Mouse (Mus musculus): ENCODE measurements around the gene Hist1h4j. TPM values are rescaled to one million over a fixed set of nuclear protein-coding genes. Genes with fewer than 3 reads are reported as not detected.
"Not testable (repeated sequence)": the region's sequence is repeated elsewhere in the genome, so short reads cannot be mapped to it uniquely, and the experiment has no call there.

The Hist1h4j gene
- polyA plus RNA-seq, 1 experiment from 2014 or later = 0.37 TPM

GRCm38 (mm10) chr13:21778814-21779766 lies 44.2 kb downstream of the Hist1h4j start:
- no peaks in the 10 kb centered on the region for H3K36me3 ChIP-seq (ENCODE audit: control insufficient read depth, insufficient read depth, low read length)
- no peaks in the 10 kb centered on the region for H3K9me3 ChIP-seq (ENCODE audit: control insufficient read depth, low read length)
- H3K4me1 ChIP-seq (ENCODE audit: control insufficient read depth, insufficient read depth, low read length) = peaks cover 19% of the 10 kb centered on the region
- peak overlapping the region; percentile 37 for H3K4me3 ChIP-seq (ENCODE audit: low read depth, low read length)
- peak; percentile 95 for ATAC-seq (ENCODE audit: low read depth)
- no peaks in the 10 kb centered on the region for H3K27me3 ChIP-seq (ENCODE audit: control insufficient read depth, insufficient read depth, low read length)
- WGBS = 4% methylated on average over 33 of the region's 33 CpGs
- H3K4me2 ChIP-seq (ENCODE audit: low read depth, low read length) = peak overlapping the region; percentile 70
- peak overlapping the region; percentile 49; the same call in 1 of the 2 replicates for H3K27ac ChIP-seq (ENCODE audit: low read depth, low read length)
- H3K9ac ChIP-seq (replicated peaks; ENCODE audit: low read depth, low read length) = peak overlapping the region; percentile 41

GRCm38 (mm10) chr13:21779767-21780731 lies 45.2 kb downstream of the Hist1h4j start, which contains the start of gene Hist1h1b:
Gene Hist1h1b, minus strand, starts transcription at chr13:21780625.
- peak within 1 kb of the TSS; percentile 39 for H3K9ac ChIP-seq (replicated peaks; ENCODE audit: low read depth, low read length)
- H3K4me3 ChIP-seq (ENCODE audit: low read depth, low read length) = peak within 1 kb of the TSS; percentile 37
- ATAC-seq (ENCODE audit: low read depth) = no peak
- H3K4me1 ChIP-seq (ENCODE audit: control insufficient read depth, insufficient read depth, low read length) = peaks cover 19% of the 10 kb centered on the region
- H3K27me3 ChIP-seq (ENCODE audit: control insufficient read depth, insufficient read depth, low read length) = no peaks in the 10 kb centered on the region
- H3K9me3 ChIP-seq (ENCODE audit: control insufficient read depth, low read length) = no peaks in the 10 kb centered on the region
- WGBS = under 1% methylated on average over 44 of the region's 44 CpGs
- peak within 1 kb of the TSS; percentile 10; the same call in 1 of the 2 replicates for H3K27ac ChIP-seq (ENCODE audit: low read depth, low read length)
- peak within 1 kb of the TSS; percentile 70 for H3K4me2 ChIP-seq (ENCODE audit: low read depth, low read length)
- H3K36me3 ChIP-seq (ENCODE audit: control insufficient read depth, insufficient read depth, low read length) = no peaks in the 10 kb centered on the region

GRCm38 (mm10) chr13:21781021-21781555 lies 46.2 kb downstream of the Hist1h4j start:
- ATAC-seq (ENCODE audit: low read depth) = no peak
- no peaks in the 10 kb centered on the region for H3K9me3 ChIP-seq (ENCODE audit: control insufficient read depth, low read length)
- H3K27ac ChIP-seq (ENCODE audit: low read depth, low read length) = no peak overlapping the region
- H3K4me3 ChIP-seq (ENCODE audit: low read depth, low read length) = no peak overlapping the region
- H3K9ac ChIP-seq (replicated peaks; ENCODE audit: low read depth, low read length) = no peak overlapping the region
- H3K4me2 ChIP-seq (ENCODE audit: low read depth, low read length) = no peak overlapping the region
- 47% methylated on average over 6 of the region's 6 CpGs for WGBS
- H3K4me1 ChIP-seq (ENCODE audit: control insufficient read depth, insufficient read depth, low read length) = peaks cover 20% of the 10 kb centered on the region
- no peaks in the 10 kb centered on the region for H3K36me3 ChIP-seq (ENCODE audit: control insufficient read depth, insufficient read depth, low read length)
- H3K27me3 ChIP-seq (ENCODE audit: control insufficient read depth, insufficient read depth, low read length) = no peaks in the 10 kb centered on the region

GRCm38 (mm10) chr13:21781639-21782038 lies 46.8 kb downstream of the Hist1h4j start:
- no peaks in the 10 kb centered on the region for H3K9me3 ChIP-seq (ENCODE audit: control insufficient read depth, low read length)
- ATAC-seq (ENCODE audit: low read depth) = no peak
- no peak overlapping the region for H3K4me3 ChIP-seq (ENCODE audit: low read depth, low read length)
- WGBS = 91% methylated on average over 1 of the region's 1 CpGs
- H3K36me3 ChIP-seq (ENCODE audit: control insufficient read depth, insufficient read depth, low read length) = no peaks in the 10 kb centered on the region
- H3K9ac ChIP-seq (replicated peaks; ENCODE audit: low read depth, low read length) = no peak overlapping the region
- peaks cover 23% of the 10 kb centered on the region for H3K4me1 ChIP-seq (ENCODE audit: control insufficient read depth, insufficient read depth, low read length)
- H3K27ac ChIP-seq (ENCODE audit: low read depth, low read length) = no peak overlapping the region
- H3K4me2 ChIP-seq (ENCODE audit: low read depth, low read length) = no peak overlapping the region
- H3K27me3 ChIP-seq (ENCODE audit: control insufficient read depth, insufficient read depth, low read length) = no peaks in the 10 kb centered on the region

DNA sequence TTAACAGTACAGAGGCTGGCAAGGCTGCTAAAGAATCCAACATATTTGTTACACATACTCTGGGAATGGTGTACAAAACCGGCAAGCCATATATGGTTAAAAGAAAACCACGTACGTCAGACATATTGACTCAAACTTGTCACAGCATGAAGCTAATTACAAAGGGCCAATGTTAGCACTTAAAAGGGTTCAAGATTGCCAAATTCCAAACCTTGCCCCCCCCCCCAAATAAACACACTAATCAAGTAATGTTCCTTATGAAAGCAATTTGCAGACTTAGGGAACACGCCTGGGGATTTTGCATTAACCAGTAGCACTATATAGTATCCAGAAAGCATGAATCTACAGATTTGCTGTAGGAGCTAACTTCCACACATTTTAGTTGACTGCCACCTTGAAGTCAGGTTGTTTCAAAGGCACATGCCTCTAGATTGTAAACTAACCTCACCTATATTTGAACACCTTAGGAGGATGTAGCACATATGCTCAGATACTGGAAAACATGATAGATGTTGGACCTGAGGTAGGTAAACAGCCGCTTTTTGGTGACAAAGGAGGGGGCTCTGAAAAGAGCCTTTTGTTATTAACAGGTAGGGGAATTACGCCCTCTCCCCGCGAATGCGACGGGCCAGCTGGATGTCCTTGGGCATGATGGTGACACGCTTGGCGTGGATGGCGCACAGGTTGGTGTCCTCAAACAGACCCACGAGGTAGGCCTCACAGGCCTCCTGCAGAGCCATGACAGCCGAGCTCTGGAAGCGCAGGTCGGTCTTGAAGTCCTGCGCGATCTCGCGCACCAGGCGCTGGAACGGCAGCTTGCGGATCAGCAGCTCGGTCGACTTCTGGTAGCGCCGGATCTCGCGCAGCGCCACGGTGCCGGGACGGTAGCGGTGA lies 47.7 kb downstream of the Hist1h4j start:
- H3K27ac ChIP-seq (ENCODE audit: low read depth, low read length) = 0 out of 2 replicates have a peak overlapping the region, but pooled peaks have one; percentile 55
- not testable (repeated sequence) for H3K9me3 ChIP-seq (ENCODE audit: control insufficient read depth, low read length); H3K27me3 ChIP-seq (ENCODE audit: control insufficient read depth, insufficient read depth, low read length); H3K36me3 ChIP-seq (ENCODE audit: control insufficient read depth, insufficient read depth, low read length)
- peak overlapping the region; percentile 36 for H3K4me3 ChIP-seq (ENCODE audit: low read depth, low read length)
- H3K9ac ChIP-seq (replicated peaks; ENCODE audit: low read depth, low read length) = peak overlapping the region; percentile 54; the same call in 1 of the 2 replicates
- H3K4me1 ChIP-seq (ENCODE audit: control insufficient read depth, insufficient read depth, low read length) = peaks cover 23% of the 10 kb centered on the region
- peak; percentile 0; the same call in 1 of the 2 replicates for ATAC-seq (ENCODE audit: low read depth)
- H3K4me2 ChIP-seq (ENCODE audit: low read depth, low read length) = peak overlapping the region; percentile 64
- under 1% methylated on average over 17 of the region's 35 CpGs for WGBS

DNA sequence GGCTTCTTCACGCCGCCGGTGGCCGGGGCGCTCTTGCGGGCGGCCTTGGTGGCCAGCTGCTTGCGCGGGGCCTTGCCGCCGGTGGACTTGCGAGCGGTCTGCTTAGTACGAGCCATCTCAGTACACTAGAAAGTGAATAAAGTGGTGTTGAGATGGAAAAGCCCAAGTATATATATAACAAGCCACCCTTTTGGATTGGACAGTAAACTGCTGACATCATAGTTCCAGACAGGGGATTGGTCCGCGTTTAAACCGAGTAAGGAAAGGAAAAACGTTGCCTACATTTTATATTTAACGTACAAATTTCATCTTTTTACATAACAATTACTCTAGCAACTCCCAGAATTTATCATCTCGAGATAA lies 48.4 kb downstream of the Hist1h4j start, which contains the start of gene Hist1h3i:
Gene Hist1h3i, minus strand, starts transcription at position 116 of the 363 bp plus-strand sequence.
- ATAC-seq (ENCODE audit: low read depth) = peak; percentile 83
- H3K4me3 ChIP-seq (ENCODE audit: low read depth, low read length) = peak within 1 kb of the TSS; percentile 36
- H3K27ac ChIP-seq (ENCODE audit: low read depth, low read length) = peak within 1 kb of the TSS; percentile 55; the same call in 1 of the 2 replicates
- under 1% methylated on average over 13 of the region's 20 CpGs for WGBS
- no peaks in the 10 kb centered on the region for H3K36me3 ChIP-seq (ENCODE audit: control insufficient read depth, insufficient read depth, low read length)
- H3K9me3 ChIP-seq (ENCODE audit: control insufficient read depth, low read length) = no peaks in the 10 kb centered on the region
- no peaks in the 10 kb centered on the region for H3K27me3 ChIP-seq (ENCODE audit: control insufficient read depth, insufficient read depth, low read length)
- H3K4me1 ChIP-seq (ENCODE audit: control insufficient read depth, insufficient read depth, low read length) = peaks cover 28% of the 10 kb centered on the region
- H3K9ac ChIP-seq (replicated peaks; ENCODE audit: low read depth, low read length) = peak within 1 kb of the TSS; percentile 54; the same call in 1 of the 2 replicates
- H3K4me2 ChIP-seq (ENCODE audit: low read depth, low read length) = peak within 1 kb of the TSS; percentile 64

GRCm38 (mm10) chr13:21783734-21784161 lies 48.9 kb downstream of the Hist1h4j start:
- H3K4me2 ChIP-seq (ENCODE audit: low read depth, low read length) = peak overlapping the region; percentile 64
- peak overlapping the region; percentile 36 for H3K4me3 ChIP-seq (ENCODE audit: low read depth, low read length)
- 2% methylated on average over 9 of the region's 9 CpGs for WGBS
- no peaks in the 10 kb centered on the region for H3K9me3 ChIP-seq (ENCODE audit: control insufficient read depth, low read length)
- no peaks in the 10 kb centered on the region for H3K36me3 ChIP-seq (ENCODE audit: control insufficient read depth, insufficient read depth, low read length)
- peaks cover 31% of the 10 kb centered on the region for H3K4me1 ChIP-seq (ENCODE audit: control insufficient read depth, insufficient read depth, low read length)
- ATAC-seq (ENCODE audit: low read depth) = no peak
- H3K9ac ChIP-seq (replicated peaks; ENCODE audit: low read depth, low read length) = no peak overlapping the region
- peak overlapping the region; percentile 22; the same call in 1 of the 2 replicates for H3K27ac ChIP-seq (ENCODE audit: low read depth, low read length)
- no peaks in the 10 kb centered on the region for H3K27me3 ChIP-seq (ENCODE audit: control insufficient read depth, insufficient read depth, low read length)

Measured in neural tube, embryonic 14.5 days (tissue).